10 mouse cellular contexts compared by ENCODE assay signal in genomic region chr16:78563093-78563971, GRCm38 (mm10). TPM values are rescaled to one million over a fixed set of nuclear protein-coding genes. Genes with fewer than 3 reads are reported as not detected.
DNase-seq lines count a peak whose midpoint lies in the region; ATAC-seq and TF ChIP-seq lines count a peak whose summit lies in the region.
"Had no signal": no experiment of that assay in that cellular context is flagged by ENCODE, and none has a peak within 500 bp of the region (broad histone marks: within the 10 kb centered on the region; RNA-seq: fewer than 3 reads in every experiment).

No protein-coding gene starts in this region.

- 59% methylated on average over 15 of the region's 15 CpGs for WGBS in heart, postnatal 0 days
- WGBS in midbrain, embryonic 11.5 days: 92% methylated on average over 15 of the region's 15 CpGs

- 0 out of 2 replicates have a peak overlapping the region, but pooled peaks have one; percentile 24 for H3K4me2 ChIP-seq in heart, postnatal 0 days (ENCODE audit: low read depth, low read length)
- H3K4me2 ChIP-seq in midbrain, embryonic 11.5 days: no peak overlapping the region
- H3K4me2 ChIP-seq: stomach, embryonic 15.5 days had no signal

- H3K4me3 ChIP-seq in heart, postnatal 0 days (ENCODE audit: low read depth, low read length): no peak overlapping the region; the same call in 1 of the 2 replicates
- no peak overlapping the region for H3K4me3 ChIP-seq in midbrain, embryonic 11.5 days (ENCODE audit: low read depth, low read length)
- H3K4me3 ChIP-seq: myocyte; stomach, embryonic 15.5 days had no signal

- no peaks in the 10 kb centered on the region for H3K27me3 ChIP-seq in heart, postnatal 0 days (ENCODE audit: control insufficient read depth, insufficient read depth, low read length)
- no peaks in the 10 kb centered on the region for H3K27me3 ChIP-seq in midbrain, embryonic 11.5 days (ENCODE audit: control insufficient read depth, insufficient read depth, low read length)
- H3K27me3 ChIP-seq: stomach, embryonic 15.5 days had no signal

- H3K9ac ChIP-seq in heart, postnatal 0 days (replicated peaks; ENCODE audit: low read depth, low read length): no peak overlapping the region
- no peak overlapping the region for H3K9ac ChIP-seq in midbrain, embryonic 11.5 days (ENCODE audit: low read length)
- H3K9ac ChIP-seq: stomach, embryonic 15.5 days had no signal

- ATAC-seq in heart, postnatal 0 days (ENCODE audit: insufficient read depth, low read depth): peak; percentile 39; the same call in 1 of the 2 replicates
- peak; percentile 50; the same call in 1 of the 2 replicates for ATAC-seq in monocyte, adult 5-6 weeks (replicated peaks; ENCODE audit: insufficient number of reproducible peaks, low FRiP score, low TSS enrichment, poor library complexity, severe bottlenecking)
- no peak for ATAC-seq in midbrain, embryonic 11.5 days (ENCODE audit: low FRiP score)

- no peaks in the 10 kb centered on the region for H3K9me3 ChIP-seq in heart, postnatal 0 days (replicated peaks; ENCODE audit: control insufficient read depth, low read length)
- H3K9me3 ChIP-seq in midbrain, embryonic 11.5 days (ENCODE audit: control insufficient read depth, low read length): no peaks in the 10 kb centered on the region
- H3K9me3 ChIP-seq: stomach, embryonic 15.5 days had no signal

- peak overlapping the region; percentile 69; the same call in 1 of the 2 replicates for H3K27ac ChIP-seq in heart, postnatal 0 days (ENCODE audit: low read depth)
- H3K27ac ChIP-seq in midbrain, embryonic 11.5 days (ENCODE audit: low read depth, low read length): no peak overlapping the region
- H3K27ac ChIP-seq: stomach, embryonic 15.5 days had no signal

- DNase-seq in adrenal gland, postnatal 14 days: peak; percentile 29
- no peak for DNase-seq in adrenal gland, postnatal 25 days
- peak; percentile 71 for DNase-seq in CD4-positive, CD25-positive, alpha-beta regulatory T cell, adult 2 months (ENCODE audit: low read depth, low spot score)
- peak; percentile 10 for DNase-seq in heart, postnatal 0 days (ENCODE audit: low spot score)
- DNase-seq in right cerebral cortex, postnatal 4 days: no peak
- DNase-seq in urinary bladder, adult 2 months (ENCODE audit: low spot score): no peak
- no peak for DNase-seq in midbrain, embryonic 11.5 days (ENCODE audit: low spot score, missing footprints)

- TF ChIP-seq CTCF in heart, postnatal 0 days (IDR thresholded peaks at IDR 0.05; ENCODE audit: low read depth): no peak

- TF ChIP-seq EP300 in heart, postnatal 0 days (IDR thresholded peaks at IDR 0.05; ENCODE audit: low read depth): no peak

- H3K4me1 ChIP-seq in heart, postnatal 0 days (ENCODE audit: control insufficient read depth, insufficient read depth): no peaks in the 10 kb centered on the region
- no peaks in the 10 kb centered on the region for H3K4me1 ChIP-seq in midbrain, embryonic 11.5 days (ENCODE audit: control insufficient read depth, insufficient read depth, low read length)
- H3K4me1 ChIP-seq: stomach, embryonic 15.5 days had no signal

- H3K36me3 ChIP-seq in heart, postnatal 0 days (replicated peaks; ENCODE audit: control insufficient read depth, insufficient read depth, low read length): peaks cover 10% of the 10 kb centered on the region
- H3K36me3 ChIP-seq in midbrain, embryonic 11.5 days (ENCODE audit: control insufficient read depth, insufficient read depth, low read length): peaks cover 6% of the 10 kb centered on the region; the same call in 1 of the 2 replicates
- H3K36me3 ChIP-seq: stomach, embryonic 15.5 days had no signal

RNA-seq across cellular contexts. Expression of gene D16Ertd472e, which starts 13.2 kb away (rescaled TPM):
- total RNA-seq in adrenal gland, postnatal 14 days (2021): 27.0 and 39.0 TPM in 2 replicates
- total RNA-seq in adrenal gland, postnatal 25 days (2021): 32.2 and 38.4 TPM in 2 replicates
- 8.4 and 13.4 TPM in 2 replicates for total RNA-seq in heart, postnatal 0 days (2014; rRNA removed; ENCODE audit: low replicate concordance)
- 4.5 and 5.1 TPM in 2 replicates for polyA plus RNA-seq in heart, postnatal 0 days (2015; fragmentation: Nextera tagmentation; extraction: Ambion mirVana)
- total RNA-seq in monocyte, adult 5-6 weeks (2017): 44.1 to 55.3 TPM (median 51.0 TPM) in 3 replicates
- polyA plus RNA-seq in urinary bladder, adult 2 months (2012; rRNA removed): 8.8 and 11.0 TPM in 2 replicates
- 17.7 and 19.8 TPM in 2 replicates for polyA plus RNA-seq in midbrain, embryonic 11.5 days (2014; fragmentation: Nextera tagmentation; extraction: Ambion mirVana)

Comparison
In these comparisons a context has a peak if more than half of its experiments do, and no peak if none do; other contexts are left out.
1. DNase-seq: peak in adrenal gland, postnatal 14 days (single experiment), CD4-positive, CD25-positive, alpha-beta regulatory T cell, adult 2 months (single experiment) and heart, postnatal 0 days (single experiment); none in adrenal gland, postnatal 25 days (single experiment), right cerebral cortex, postnatal 4 days (single experiment), urinary bladder, adult 2 months (single experiment) and midbrain, embryonic 11.5 days (single experiment).